Mouse (Mus musculus) right cerebral cortex, postnatal 25 days (tissue): ENCODE measurements around the gene Asah2.

ENCODE experiments used
- DNase-seq: peaks from one replicate; pipeline ENCODE4 v3.0.0; 2022

Asah2 gene

DNA sequence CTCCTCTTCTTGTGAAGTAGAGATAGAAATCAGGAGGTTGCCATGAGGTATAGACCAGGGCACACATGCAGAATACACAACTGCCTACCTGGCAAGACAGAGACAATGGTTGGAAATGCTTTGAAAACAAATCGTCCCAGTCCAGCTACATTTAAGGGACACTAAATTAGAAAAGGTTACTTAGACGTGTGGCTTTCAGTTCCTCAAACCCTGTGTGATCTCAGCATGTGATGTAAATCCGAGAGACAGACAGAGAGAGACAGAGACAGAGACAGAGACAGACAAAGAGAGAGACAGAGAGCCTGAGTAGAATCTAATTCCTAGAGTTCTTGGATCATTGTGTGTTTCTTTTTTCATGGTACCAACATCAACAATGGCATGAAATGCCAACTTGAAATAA is 136.6 kb downstream of the Asah2 start:
- DNase-seq, result no peak

- no peak for DNase-seq
Observed at GRCm38 (mm10) chr19:31967933-31968532, 140.0 kb downstream of the Asah2 start.

DNA sequence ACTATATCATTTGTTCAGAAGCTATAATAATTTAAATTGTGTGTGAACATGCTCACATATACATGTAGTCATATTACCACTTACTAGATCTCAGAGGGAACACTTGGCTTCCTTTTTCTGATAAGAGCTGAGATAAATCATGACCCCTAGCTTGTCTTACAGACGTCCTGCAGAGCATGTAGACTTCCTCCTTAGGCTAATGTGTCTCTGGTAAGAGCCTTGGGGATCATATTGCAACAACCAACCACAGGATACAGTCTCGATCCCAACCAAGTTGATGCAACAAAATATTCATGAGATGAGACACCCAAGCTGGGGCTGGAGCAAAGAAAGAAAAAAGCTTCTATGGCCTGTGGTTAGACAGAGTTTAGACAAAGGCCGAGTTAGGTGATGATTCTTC is 144.9 kb downstream of the Asah2 start:
- no peak for DNase-seq

DNA sequence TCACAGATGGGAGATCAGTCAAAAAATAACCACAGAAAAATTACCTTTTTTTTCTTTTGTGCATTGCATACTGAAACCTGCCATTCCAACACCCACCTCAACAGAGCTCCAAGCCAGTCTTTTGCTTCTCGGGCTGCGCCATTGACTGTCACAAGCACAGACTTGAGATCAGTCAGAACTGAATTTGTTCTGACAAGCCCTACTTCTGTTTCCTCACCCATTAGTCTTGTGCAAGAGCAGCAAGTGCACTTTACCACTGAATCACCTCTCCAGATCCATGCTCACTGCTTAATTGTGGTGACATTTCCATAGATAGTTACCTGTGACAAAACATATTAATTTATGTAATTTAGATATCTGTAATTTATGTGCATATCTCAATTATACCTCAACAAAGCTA is 147.6 kb downstream of the Asah2 start:
- DNase-seq, result no peak

DNA sequence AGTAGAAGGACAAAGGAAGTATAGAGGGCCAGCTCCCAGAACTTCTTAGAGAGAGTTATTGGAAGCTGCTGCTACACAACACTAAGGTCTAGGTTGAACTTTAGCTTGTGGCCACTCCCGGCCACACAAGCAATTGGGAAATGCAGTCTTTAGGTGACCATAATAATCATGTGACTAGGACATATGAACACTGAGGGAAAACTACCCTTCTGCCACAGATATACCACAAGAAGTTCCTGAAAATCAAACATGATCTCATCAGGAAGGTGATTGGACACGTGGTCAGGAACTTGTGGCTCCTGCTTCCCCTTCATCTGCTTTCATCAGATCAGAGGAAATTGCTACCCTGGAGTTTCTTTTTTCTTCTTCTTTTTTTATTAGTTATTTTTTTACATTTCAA is 151.7 kb downstream of the Asah2 start:
- DNase-seq, result no peak

GRCm38 (mm10) chr19:31954696-31955095 is 153.3 kb downstream of the Asah2 start:
- DNase-seq, result no peak

DNA sequence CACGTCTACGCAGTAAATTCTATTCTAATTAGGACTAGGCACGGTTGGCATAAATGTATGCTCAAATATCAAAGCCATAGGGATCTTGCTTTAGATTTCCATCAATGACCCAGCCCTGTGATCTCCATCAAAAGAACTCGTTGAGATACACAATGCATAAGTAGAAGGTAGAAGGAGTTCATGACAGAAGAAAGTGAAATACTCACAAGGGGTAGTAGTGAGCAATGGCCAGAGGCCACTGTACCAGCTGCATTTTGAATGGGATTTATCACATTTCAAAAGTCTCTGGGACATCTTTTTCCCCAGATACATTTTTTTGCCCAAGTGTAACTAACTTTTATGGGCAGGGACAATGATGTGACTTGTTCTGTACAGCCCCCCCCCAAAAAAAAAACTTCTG is 153.7 kb downstream of the Asah2 start:
- DNase-seq, result no peak

DNA sequence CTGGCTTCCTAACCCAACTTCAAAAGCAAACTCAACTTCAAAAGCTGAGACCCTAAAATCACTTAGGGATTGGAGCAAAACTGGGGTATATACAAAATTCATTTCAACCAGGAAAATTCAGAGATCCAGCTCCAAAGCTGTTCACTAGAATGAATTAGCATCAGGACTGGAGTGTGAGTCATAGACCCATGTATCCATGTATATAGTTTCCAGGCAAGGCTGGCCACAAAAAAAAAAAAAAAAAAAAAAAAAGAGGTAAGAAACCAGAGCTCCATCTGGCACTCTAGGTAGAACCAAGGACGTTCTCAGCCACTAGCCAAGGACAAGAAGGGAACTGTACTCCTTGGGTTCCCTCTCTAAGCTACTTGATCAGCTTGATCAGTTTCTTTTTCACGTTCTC is 154.2 kb downstream of the Asah2 start:
- no peak for DNase-seq

DNA sequence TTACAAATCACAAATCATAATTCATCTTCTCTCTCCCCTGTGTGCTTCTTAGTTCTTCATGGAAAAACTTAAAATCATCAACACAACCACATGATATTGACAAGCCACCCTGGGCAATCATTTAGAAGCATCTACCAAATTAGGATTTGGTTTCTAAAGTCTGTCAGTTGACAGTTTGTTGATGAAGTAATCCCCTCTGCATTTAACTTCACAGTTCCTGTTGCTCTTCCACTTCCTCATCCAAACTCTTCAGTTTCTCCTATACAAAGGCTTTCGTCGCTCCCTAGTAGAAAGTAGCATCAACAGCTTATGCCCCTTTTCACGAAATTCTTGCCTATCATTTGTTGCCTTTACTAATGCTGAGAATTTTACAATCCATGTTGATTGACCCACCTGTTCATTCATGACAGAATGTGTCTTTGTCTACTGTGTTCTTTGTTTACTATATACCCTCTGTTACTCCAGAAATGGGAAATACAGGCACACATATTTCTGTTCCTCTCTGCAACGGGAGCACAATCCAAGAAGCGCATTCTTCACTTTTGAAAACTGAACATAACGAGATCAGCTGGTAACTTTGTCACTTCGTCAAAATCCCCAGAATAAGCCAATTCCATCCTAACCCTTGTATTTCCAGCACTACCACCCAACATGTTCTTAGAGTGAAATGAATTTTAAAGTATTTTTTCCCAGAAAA is 157.1 kb downstream of the Asah2 start:
- no peak for DNase-seq
